Mouse (Mus musculus) lung, adult 2 months (tissue): ENCODE results near the gene Smarcc2.

ENCODE experiments used
- CTCF ChIP-seq: fragments of 200-500 bp; IDR thresholded peaks from 2 replicates; pipeline ENCODE4 v1.5.1; 2011; ENCODE audit warnings: mild to moderate bottlenecking, low read length, control low read depth; ENCODE audit not compliant: insufficient read depth
- POLR2A ChIP-seq: fragments of 200-500 bp; IDR thresholded peaks from 2 replicates; pipeline ENCODE4 v1.6.1; 2011; ENCODE audit warnings: low read depth, mild to moderate bottlenecking, control low read depth, low read length, borderline replicate concordance; ENCODE audit errors: extremely low read depth

DNA sequence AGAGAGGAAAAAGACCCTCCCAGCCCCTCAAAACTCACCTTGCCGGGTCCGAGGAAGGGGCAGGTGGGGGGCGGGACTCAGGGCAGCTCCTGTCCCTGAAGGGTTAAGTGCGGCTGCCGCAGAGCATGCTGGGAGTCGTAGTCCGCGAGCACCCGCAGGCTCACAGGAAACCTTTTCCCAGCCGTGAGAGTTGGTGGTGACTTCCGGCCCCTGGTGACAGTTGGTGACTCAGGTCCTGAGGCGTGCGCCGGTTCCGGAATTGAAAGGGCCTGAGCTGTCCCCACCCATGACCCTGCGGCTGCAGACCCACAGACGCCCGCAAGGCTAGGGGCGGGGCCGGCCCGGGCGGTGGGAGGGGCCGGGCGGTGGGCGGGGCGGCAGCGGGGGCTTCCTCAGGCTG is 39.5 kb downstream of the Smarcc2 start, which contains the start of gene Myl6b:
- TF ChIP-seq CTCF = no peak
- TF ChIP-seq POLR2A = peak; percentile 34; the same call in 1 of the 2 replicates
